Mouse (Mus musculus): ENCODE results near the gene Acap2.

GRCm38 (mm10) chr16:31050701-31051100 lies 150.3 kb downstream of the Acap2 start:
- TF ChIP-seq ZNF384 (IDR thresholded peaks at IDR 0.05; ENCODE audit: low read depth, low read length) (no peak), MAFK (IDR thresholded peaks at IDR 0.05; ENCODE audit: insufficient read depth, low read depth, low read length) (no peak), HCFC1 (IDR thresholded peaks at IDR 0.05; ENCODE audit: borderline replicate concordance, insufficient read depth, low read length) (no peak), ZC3H11A (IDR thresholded peaks at IDR 0.05; ENCODE audit: borderline replicate concordance, low read depth, low read length) (no peak), CHD2 (IDR thresholded peaks at IDR 0.05; ENCODE audit: low read depth, low read length) (no peak)
